Mouse (Mus musculus): ENCODE data around the gene Zbtb25.

Zbtb25 gene

DNA sequence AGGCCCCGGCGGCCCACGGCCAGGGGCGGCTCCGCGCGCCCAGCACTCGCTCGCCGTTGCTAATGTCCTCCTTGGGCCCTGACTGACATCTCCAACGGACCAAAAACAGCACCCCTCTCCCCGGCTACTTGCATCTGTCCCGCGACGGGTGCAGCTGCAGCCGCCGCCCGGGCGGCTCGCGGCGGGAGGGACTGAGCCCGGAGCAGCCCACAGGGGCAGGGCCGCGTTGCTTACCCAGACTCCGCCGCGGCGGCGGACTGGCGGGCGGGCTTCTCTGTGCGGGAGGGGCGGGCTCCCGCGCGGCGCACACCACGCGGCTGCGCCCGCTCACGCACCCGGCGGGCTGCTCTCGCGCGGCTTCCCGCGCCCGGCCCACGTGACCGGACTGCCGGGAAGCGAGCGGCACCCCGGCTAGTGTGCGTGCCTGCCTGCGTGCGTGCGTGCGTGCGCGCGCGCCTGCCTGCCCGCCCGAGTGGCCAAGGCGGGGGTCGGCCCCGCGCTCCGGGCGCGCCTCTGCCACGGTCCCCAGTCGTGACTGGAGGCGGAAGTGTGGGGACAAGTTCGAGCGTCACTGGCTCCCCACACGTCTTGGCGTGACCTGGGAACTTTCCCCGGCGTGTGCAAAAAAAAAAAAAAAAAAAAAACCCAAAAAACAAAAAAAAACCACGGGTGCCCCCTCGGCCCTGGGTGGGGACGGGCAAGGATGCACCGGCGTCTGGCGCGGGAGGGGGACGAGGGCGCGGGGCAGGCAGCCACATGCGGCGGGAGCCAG lies at the start of gene Zbtb25:
Zbtb25 (minus strand) TSS at position 397 of the 772 bp plus-strand sequence.
- DNase-seq, result peak; percentile 96

DNA sequence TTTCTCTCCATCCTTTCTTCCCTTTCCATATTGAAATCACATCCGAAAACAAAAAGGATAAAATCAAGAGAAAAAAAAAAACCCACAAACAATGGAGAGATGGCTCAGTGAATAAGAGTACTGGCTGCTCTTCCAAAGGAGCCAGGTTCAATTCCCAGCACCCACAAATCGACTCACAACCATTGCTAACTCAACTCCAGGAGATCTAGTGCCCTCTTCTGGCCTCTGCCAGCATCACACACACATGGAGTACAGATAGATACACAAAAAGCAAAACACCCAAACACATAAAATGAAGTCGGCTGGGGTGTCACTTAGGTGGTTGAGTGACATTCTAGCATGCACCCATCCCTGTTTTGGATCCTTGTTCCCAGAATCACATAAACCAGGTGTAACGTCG lies 48.9 kb upstream of the Zbtb25 start:
- no peak for DNase-seq

GRCm38 (mm10) chr12:76417433-76417854 lies 48.0 kb upstream of the Zbtb25 start, which contains the start of gene Ppp1r36:
Gene Ppp1r36, plus strand, starts transcription at chr12:76417538.
- no peak for DNase-seq

DNA sequence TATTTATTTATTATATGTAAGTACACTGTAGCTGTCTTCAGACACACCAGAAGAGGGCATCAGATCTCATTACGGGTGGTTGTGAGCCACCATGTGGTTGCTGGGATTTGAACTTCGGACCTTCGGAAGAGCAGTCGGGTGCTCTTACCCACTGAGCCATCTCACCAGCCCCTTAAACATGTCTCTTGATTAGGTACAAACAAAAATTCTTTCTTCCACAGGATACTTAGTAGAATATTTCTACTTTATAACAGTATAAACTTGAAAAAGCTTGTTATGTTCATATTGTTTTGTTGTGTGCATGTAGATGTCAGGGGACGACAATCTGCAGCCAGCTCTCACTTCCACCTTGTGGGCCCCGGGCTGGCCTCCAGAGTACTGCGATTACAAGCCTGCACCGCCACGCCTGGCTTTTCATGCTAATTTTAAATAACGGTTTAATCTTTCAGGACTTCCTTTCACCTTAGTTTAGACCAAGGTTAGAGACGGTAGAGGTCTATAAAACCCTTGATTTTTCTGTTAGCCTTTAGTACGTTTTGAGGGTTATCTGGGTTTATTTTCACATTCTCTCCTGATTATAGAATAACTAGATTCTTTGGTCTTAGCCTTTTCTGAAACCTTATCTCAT lies 46.1 kb upstream of the Zbtb25 start:
- DNase-seq, result no peak

DNA sequence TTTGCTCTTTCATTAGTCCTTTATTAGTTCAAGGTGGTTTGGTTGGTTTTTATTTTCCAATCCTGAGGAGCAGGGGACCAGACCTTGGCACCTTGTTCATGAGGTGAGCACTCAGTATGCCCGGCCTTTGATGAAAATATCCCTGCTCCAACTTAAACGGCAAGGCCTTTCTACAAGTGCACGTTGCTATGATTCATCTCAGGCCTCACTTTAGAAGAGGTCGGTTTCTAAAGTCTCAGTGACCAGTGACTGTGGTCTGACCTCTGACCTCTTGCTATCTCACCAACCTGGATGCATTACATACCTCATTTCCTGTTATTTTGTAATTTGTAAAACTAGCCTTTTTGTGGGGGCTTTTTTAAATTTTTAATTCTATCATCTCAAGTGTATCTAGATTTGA lies 39.8 kb upstream of the Zbtb25 start:
- no peak for DNase-seq

DNA sequence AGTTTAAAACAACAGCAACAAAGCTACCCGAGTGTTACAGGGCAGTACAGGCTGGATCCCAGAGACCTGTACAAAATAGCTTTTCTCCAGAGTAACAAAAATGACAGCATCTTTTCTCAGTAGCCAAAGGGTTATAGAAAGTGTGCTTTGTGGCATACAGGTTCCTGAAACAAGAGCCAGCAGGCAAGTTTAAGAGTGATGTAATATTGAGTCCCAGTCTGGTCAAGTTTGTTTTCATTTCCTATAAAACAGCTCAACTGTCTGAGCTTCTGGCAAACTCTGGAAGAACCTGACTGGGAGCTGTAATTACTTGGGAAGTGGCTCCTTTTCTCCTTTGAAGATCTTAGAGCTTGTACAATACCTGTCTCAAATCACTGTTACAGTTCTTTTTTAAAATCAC lies 37.8 kb upstream of the Zbtb25 start:
- no peak for DNase-seq

- no peak for DNase-seq
Measured at GRCm38 (mm10) chr12:76405971-76406370, 36.6 kb upstream of the Zbtb25 start.

GRCm38 (mm10) chr12:76405183-76405970 lies 36.0 kb upstream of the Zbtb25 start:
- peak; percentile 39 for DNase-seq

GRCm38 (mm10) chr12:76404836-76405182 lies 35.4 kb upstream of the Zbtb25 start:
- DNase-seq, result peak; percentile 54

DNA sequence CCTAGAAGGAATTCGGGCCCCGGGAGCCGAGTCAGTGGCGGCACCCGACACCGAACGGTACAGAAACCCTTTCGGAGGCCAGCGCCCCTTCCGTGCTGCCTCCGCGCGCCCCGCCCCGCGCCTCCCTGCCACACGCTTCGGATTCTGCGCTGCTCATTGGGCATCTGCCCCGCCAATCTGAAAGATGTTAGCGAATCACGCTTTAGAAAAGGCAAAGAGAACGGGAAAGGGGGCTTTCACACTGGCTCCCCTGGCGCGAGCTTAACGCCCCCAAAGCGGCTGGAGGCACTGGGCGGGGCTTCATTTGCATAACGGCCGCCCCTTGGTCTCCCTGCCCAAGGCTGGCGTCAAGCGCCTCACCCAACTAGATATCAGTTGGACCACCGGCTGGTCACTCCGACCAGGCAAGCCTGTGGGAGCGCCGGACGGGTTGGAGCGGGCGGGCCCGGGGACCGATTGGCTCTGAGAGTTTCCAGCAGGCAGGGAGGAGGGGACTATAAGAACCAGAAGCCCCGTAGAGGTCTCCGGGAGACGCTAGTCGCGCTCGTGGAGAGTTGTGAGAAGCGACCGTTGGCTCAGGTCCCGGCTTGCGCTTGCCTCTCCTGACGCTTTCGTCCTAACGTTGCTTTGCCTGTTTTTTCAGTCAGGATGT lies 34.6 kb upstream of the Zbtb25 start, which contains the start of gene Hspa2:
Hspa2 (plus strand) TSS at position 291 of the 652 bp plus-strand sequence.
- DNase-seq, result peak; percentile 99

GRCm38 (mm10) chr12:76402991-76403885 lies 33.8 kb upstream of the Zbtb25 start:
- DNase-seq, result no peak

GRCm38 (mm10) chr12:76401674-76402073 lies 32.3 kb upstream of the Zbtb25 start:
- no peak for DNase-seq

- DNase-seq, result no peak
Measured at GRCm38 (mm10) chr12:76397281-76397680, 27.9 kb upstream of the Zbtb25 start.

- no peak for DNase-seq
Measured at GRCm38 (mm10) chr12:76392979-76393378, 23.6 kb upstream of the Zbtb25 start.

GRCm38 (mm10) chr12:76391595-76392271 lies 22.3 kb upstream of the Zbtb25 start:
- DNase-seq, result no peak

DNA sequence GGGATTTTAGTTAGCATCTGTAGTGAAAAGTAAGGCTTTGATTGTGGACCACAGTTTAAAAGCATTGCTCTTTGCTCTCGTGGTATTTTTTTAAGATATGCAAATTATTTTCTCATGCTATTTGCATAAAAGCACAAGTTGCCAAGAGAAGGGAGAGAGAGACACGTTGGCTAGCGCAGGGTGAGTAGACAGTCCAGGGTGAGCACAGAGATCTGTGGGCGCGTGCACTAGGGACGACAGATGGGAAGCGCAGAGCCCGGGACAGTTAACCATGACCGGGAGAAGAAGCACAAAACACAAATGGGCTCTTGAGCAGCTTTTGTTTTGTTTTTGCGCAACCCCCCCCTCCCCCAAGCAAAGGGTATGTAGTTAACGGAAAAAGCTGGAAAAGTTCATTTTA lies 19.4 kb upstream of the Zbtb25 start:
- no peak for DNase-seq

- DNase-seq, result no peak
Measured at GRCm38 (mm10) chr12:76385342-76385741, 15.9 kb upstream of the Zbtb25 start.

DNA sequence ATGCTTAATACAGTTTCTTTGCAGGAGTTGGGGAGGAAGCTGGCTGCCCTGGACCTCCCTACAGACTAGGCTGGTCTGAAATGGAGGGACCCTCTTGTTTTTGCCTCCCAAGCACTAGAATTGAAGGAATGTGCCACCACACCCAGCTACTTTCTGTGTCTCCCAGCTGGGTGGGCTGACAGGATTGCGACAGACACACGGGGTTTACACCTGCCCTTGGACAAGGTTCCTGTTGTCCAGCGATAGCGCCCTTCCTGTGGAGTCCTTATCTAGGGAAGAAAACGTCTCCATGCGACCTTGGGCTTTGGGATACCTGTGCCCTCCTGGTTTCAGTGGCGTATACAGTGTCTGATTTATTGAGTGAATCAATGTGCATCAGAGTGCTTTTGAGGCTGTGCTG lies 10.7 kb upstream of the Zbtb25 start:
- DNase-seq, result no peak

DNA sequence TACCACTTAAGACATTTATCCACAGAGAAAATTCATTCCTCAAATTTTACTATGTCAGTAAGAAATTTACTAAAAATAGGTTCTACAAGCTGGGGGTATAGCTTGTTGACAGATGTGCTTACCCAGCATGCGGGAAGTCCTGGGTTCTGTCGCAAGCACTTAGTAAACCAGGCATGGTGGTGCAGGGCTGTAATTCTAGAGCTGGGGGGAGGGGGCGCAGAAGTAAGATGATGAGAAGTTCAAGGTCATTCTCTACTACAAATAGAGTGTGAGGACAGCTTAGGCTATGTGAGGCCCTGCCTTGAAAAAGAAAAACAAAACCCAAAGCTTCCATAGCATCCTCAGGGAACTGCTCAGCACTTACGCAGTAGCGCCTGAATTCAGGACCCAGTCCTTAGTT lies 9.2 kb upstream of the Zbtb25 start:
- DNase-seq, result no peak

- DNase-seq, result no peak
Measured at GRCm38 (mm10) chr12:76377726-76378125, 8.3 kb upstream of the Zbtb25 start.

DNA sequence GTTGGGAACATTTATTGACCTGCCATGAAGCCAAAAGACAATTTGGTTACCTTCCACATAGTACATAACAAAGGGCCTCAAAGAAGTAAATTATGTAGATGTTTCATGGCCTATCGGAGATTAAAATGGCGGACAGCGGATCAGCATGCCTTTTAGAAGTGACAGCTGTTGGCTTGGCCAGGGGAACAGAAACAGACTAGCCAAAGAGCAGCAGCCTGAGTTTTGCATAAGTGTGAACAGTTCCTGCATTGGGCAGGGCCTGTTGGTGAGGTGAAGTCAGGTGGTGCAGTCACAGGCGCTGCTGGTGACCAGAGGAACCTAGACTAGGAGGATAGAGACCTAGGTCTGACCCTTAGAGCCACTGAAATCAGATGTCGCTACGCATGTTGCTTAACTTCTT lies 7.7 kb upstream of the Zbtb25 start:
- DNase-seq, result no peak
